Mouse (Mus musculus): ENCODE results near the gene Aggf1.

GRCm38 (mm10) chr13:95332086-95332899, 42.9 kb downstream of the Aggf1 start:
- TF ChIP-seq CTCF (IDR thresholded peaks at IDR 0.05; ENCODE audit: borderline replicate concordance, extremely low read depth, insufficient read depth, insufficient read length), result no peak
- TF ChIP-seq POLR2A (IDR thresholded peaks at IDR 0.05; ENCODE audit: borderline replicate concordance, extremely low read depth, insufficient read depth, insufficient read length, poor library complexity, severe bottlenecking), result no peak

All from brain, embryonic 14.5 days (tissue).